Mouse (Mus musculus) hindbrain, embryonic 10.5 days (tissue): ENCODE results near the gene Kank2. TPM values are rescaled to one million over a fixed set of nuclear protein-coding genes. Genes with fewer than 3 reads are reported as not detected.

Source experiments
- DNase-seq: peaks from one replicate; pipeline ENCODE4 v3.0.0-alpha.2; 2017; ENCODE audit warnings: low spot score
- H3K27ac ChIP-seq: fragments of 300-500 bp; sonication (generic); 2 replicates; pipeline ENCODE4 v1.5.1; 2016; ENCODE audit warnings: mild to moderate bottlenecking, moderate library complexity
- H3K27me3 ChIP-seq: fragments of 300-500 bp; sonication (generic); 2 replicates; pipeline ENCODE4 v1.6.1; 2016; ENCODE audit warnings: mild to moderate bottlenecking; ENCODE audit not compliant: poor library complexity, insufficient read depth, severe bottlenecking
- H3K36me3 ChIP-seq: fragments of 300-500 bp; sonication (generic); 2 replicates; pipeline ENCODE4 v1.6.1; 2016; ENCODE audit warnings: mild to moderate bottlenecking, moderate library complexity
- H3K4me1 ChIP-seq: fragments of 300-500 bp; sonication (generic); replicated peaks from 2 replicates; pipeline ENCODE4 v1.6.1; 2016; ENCODE audit warnings: mild to moderate bottlenecking
- H3K4me3 ChIP-seq: fragments of 300-500 bp; sonication (generic); 2 replicates; pipeline ENCODE4 v1.5.1; 2016; ENCODE audit warnings: mild to moderate bottlenecking, moderate library complexity
- H3K9me3 ChIP-seq: fragments of 300-500 bp; sonication (generic); 2 replicates; pipeline ENCODE4 v1.6.1; 2016; ENCODE audit warnings: mild to moderate bottlenecking, moderate library complexity
- WGBS: fragments of 180-500 bp; shearing (Covaris S2); methylation state at CpG from one replicate; pipeline ENCODE4 v1.1.7; 2016; 5-methylcytosine and 5-hydroxymethylcytosine counted together
- polyA plus RNA-seq: library from polyadenylated mRNA; unstranded; fragments of >200 nt; fragmentation: Nextera tagmentation; extraction: Ambion mirVana; gene quantifications from 2 replicates; pipeline ENCODE4 v1.2.1, GENCODE M21; 2016

The Kank2 gene
- polyA plus RNA-seq, 1 experiment from 2014 or later = 11.0 TPM

GRCm38 (mm10) chr9:21768511-21769411, 29.8 kb downstream of the Kank2 start:
- WGBS = 47% methylated on average over 13 of the region's 13 CpGs
- Histone ChIP-seq H3K27me3 (no peaks in the 10 kb centered on the region), H3K36me3 (peaks cover 44% of the 10 kb centered on the region), H3K9me3 (no peaks in the 10 kb centered on the region), H3K4me1 (peaks cover 26% of the 10 kb centered on the region), H3K27ac (peak overlapping the region; percentile 74), H3K4me3 (no peak overlapping the region)
- DNase-seq = no peak

GRCm38 (mm10) chr9:21767896-21768295, 30.6 kb downstream of the Kank2 start:
- peak; percentile 43 for DNase-seq
- Histone ChIP-seq H3K9me3 (no peaks in the 10 kb centered on the region), H3K4me3 (no peak overlapping the region), H3K27me3 (no peaks in the 10 kb centered on the region), H3K4me1 (peaks cover 26% of the 10 kb centered on the region), H3K27ac (peak overlapping the region; percentile 74), H3K36me3 (peaks cover 40% of the 10 kb centered on the region)
- 75% methylated on average over 11 of the region's 11 CpGs for WGBS

- WGBS = 93% methylated on average over 6 of the region's 6 CpGs
- H3K9me3 ChIP-seq = no peaks in the 10 kb centered on the region
- H3K4me1 ChIP-seq = peaks cover 25% of the 10 kb centered on the region
- no peak overlapping the region for H3K27ac ChIP-seq
- DNase-seq = no peak
- peaks cover 18% of the 10 kb centered on the region for H3K36me3 ChIP-seq
- H3K27me3 ChIP-seq = no peaks in the 10 kb centered on the region
- H3K4me3 ChIP-seq = no peak overlapping the region
These were observed 34.2 kb downstream of the Kank2 start for GRCm38 (mm10) chr9:21764084-21764999.

- DNase-seq = no peak
- H3K9me3 ChIP-seq = no peaks in the 10 kb centered on the region
- H3K36me3 ChIP-seq = peaks cover 11% of the 10 kb centered on the region
- no peak overlapping the region for H3K27ac ChIP-seq
- H3K4me1 ChIP-seq = peaks cover 15% of the 10 kb centered on the region
- H3K27me3 ChIP-seq = no peaks in the 10 kb centered on the region
- no peak overlapping the region for H3K4me3 ChIP-seq
These were observed 36.4 kb downstream of the Kank2 start for GRCm38 (mm10) chr9:21762135-21762534.

GRCm38 (mm10) chr9:21760155-21761088, 38.1 kb downstream of the Kank2 start, which contains the start of gene Spc24:
Gene Spc24, minus strand, starts transcription at chr9:21760303.
- no peaks in the 10 kb centered on the region for H3K9me3 ChIP-seq
- peaks cover 26% of the 10 kb centered on the region for H3K36me3 ChIP-seq
- H3K27ac ChIP-seq = peak within 1 kb of the TSS; percentile 95
- H3K4me1 ChIP-seq = peaks cover 15% of the 10 kb centered on the region
- peak within 1 kb of the TSS; percentile 92 for H3K4me3 ChIP-seq
- DNase-seq = peak; percentile 98
- 2% methylated on average over 50 of the region's 54 CpGs for WGBS
- no peaks in the 10 kb centered on the region for H3K27me3 ChIP-seq

- WGBS = 1% methylated on average over 20 of the region's 20 CpGs
- Histone ChIP-seq H3K4me3 (peak overlapping the region; percentile 92), H3K9me3 (no peaks in the 10 kb centered on the region), H3K36me3 (peaks cover 33% of the 10 kb centered on the region), H3K27me3 (no peaks in the 10 kb centered on the region), H3K4me1 (peaks cover 15% of the 10 kb centered on the region), H3K27ac (peak overlapping the region; percentile 95)
- DNase-seq = no peak
These were observed 38.8 kb downstream of the Kank2 start for GRCm38 (mm10) chr9:21759718-21760117.

- Histone ChIP-seq H3K27me3 (no peaks in the 10 kb centered on the region), H3K36me3 (peaks cover 42% of the 10 kb centered on the region), H3K9me3 (no peaks in the 10 kb centered on the region), H3K27ac (peak overlapping the region; percentile 95), H3K4me3 (peak overlapping the region; percentile 92), H3K4me1 (peaks cover 15% of the 10 kb centered on the region)
- DNase-seq = no peak
- 62% methylated on average over 14 of the region's 14 CpGs for WGBS
These were observed 39.7 kb downstream of the Kank2 start for GRCm38 (mm10) chr9:21758576-21759529.

- peaks cover 60% of the 10 kb centered on the region for H3K36me3 ChIP-seq
- no peak for DNase-seq
- 79% methylated on average over 13 of the region's 13 CpGs for WGBS
- H3K9me3 ChIP-seq = no peaks in the 10 kb centered on the region
- H3K4me3 ChIP-seq = no peak overlapping the region
- H3K27ac ChIP-seq = no peak overlapping the region
- H3K27me3 ChIP-seq = no peaks in the 10 kb centered on the region
- H3K4me1 ChIP-seq = peaks cover 21% of the 10 kb centered on the region
These were observed 43.8 kb downstream of the Kank2 start for GRCm38 (mm10) chr9:21754516-21755321.

- Histone ChIP-seq H3K27ac (no peak overlapping the region), H3K9me3 (no peaks in the 10 kb centered on the region), H3K4me1 (peaks cover 14% of the 10 kb centered on the region), H3K4me3 (no peak overlapping the region), H3K36me3 (peaks cover 67% of the 10 kb centered on the region), H3K27me3 (no peaks in the 10 kb centered on the region)
- 96% methylated on average over 2 of the region's 2 CpGs for WGBS
- no peak for DNase-seq
These were observed 44.5 kb downstream of the Kank2 start for GRCm38 (mm10) chr9:21754003-21754402.

GRCm38 (mm10) chr9:21752252-21752792, 46.2 kb downstream of the Kank2 start:
- Histone ChIP-seq H3K27ac (peak overlapping the region; percentile 59), H3K4me3 (no peak overlapping the region), H3K36me3 (peaks cover 75% of the 10 kb centered on the region), H3K4me1 (peaks cover 7% of the 10 kb centered on the region), H3K27me3 (no peaks in the 10 kb centered on the region), H3K9me3 (no peaks in the 10 kb centered on the region)
- WGBS = 66% methylated on average over 10 of the region's 10 CpGs
- no peak for DNase-seq
